Mouse (Mus musculus) stomach, embryonic 14.5 days (tissue): Measurements from ENCODE around the gene Olfr867. TPM values are rescaled to one million over a fixed set of nuclear protein-coding genes. Genes with fewer than 3 reads are reported as not detected.

Experiments
- ATAC-seq: fragments of 200-750 bp; cut with Nextera tagmentation; 2 replicates; pipeline ENCODE4 v1.8.0; 2017; ENCODE audit warnings: low read depth, moderate TSS enrichment; ENCODE audit not compliant: insufficient number of reproducible peaks, insufficient read depth, low FRiP score
- H3K27ac ChIP-seq: fragments of 300-500 bp; sonication (generic); 2 replicates; pipeline ENCODE4 v1.5.1; 2014; ENCODE audit warnings: mild to moderate bottlenecking, low read length, moderate library complexity, mixed read lengths
- H3K27me3 ChIP-seq: fragments of 300-500 bp; sonication (generic); 2 replicates; pipeline ENCODE4 v1.6.1; 2014; ENCODE audit warnings: low read length, control low read depth, mixed read lengths; ENCODE audit not compliant: control insufficient read depth, insufficient read depth
- H3K36me3 ChIP-seq: fragments of 300-500 bp; sonication (generic); 2 replicates; pipeline ENCODE4 v1.6.1; 2014; ENCODE audit warnings: mild to moderate bottlenecking, control low read depth, low read length, moderate library complexity, mixed read lengths; ENCODE audit not compliant: control insufficient read depth, insufficient read depth
- H3K4me1 ChIP-seq: fragments of 300-500 bp; sonication (generic); 2 replicates; pipeline ENCODE4 v1.6.1; 2014; ENCODE audit warnings: low read length, control low read depth, mixed read lengths; ENCODE audit not compliant: control insufficient read depth, insufficient read depth
- H3K4me2 ChIP-seq: fragments of 300-500 bp; sonication (generic); replicated peaks from 2 replicates; pipeline ENCODE4 v1.6.1; 2014; ENCODE audit warnings: low read depth, low read length, control low read depth
- H3K4me3 ChIP-seq: fragments of 300-500 bp; sonication (generic); 2 replicates; pipeline ENCODE4 v1.5.1; 2014; ENCODE audit warnings: low read depth, low read length, control low read depth
- H3K9ac ChIP-seq: fragments of 300-500 bp; sonication (generic); replicated peaks from 2 replicates; pipeline ENCODE4 v1.6.1; 2014; ENCODE audit warnings: low read depth, mild to moderate bottlenecking, control low read depth, low read length, moderate library complexity, mixed read lengths
- H3K9me3 ChIP-seq: fragments of 300-500 bp; sonication (generic); 2 replicates; pipeline ENCODE4 v1.6.1; 2016; ENCODE audit warnings: low read depth, low read length, control low read depth; ENCODE audit not compliant: control insufficient read depth
- WGBS: fragments of 180-500 bp; shearing (Covaris S2); extraction: QIAGEN DNeasy Blood & Tissue Kit; methylation state at CpG from one replicate; pipeline ENCODE4 v1.1.7; 2014; 5-methylcytosine and 5-hydroxymethylcytosine counted together
- polyA plus RNA-seq: library from polyadenylated mRNA; unstranded; fragments of >200 nt; fragmentation: Nextera tagmentation; extraction: Ambion mirVana; gene quantifications from 2 replicates; pipeline ENCODE4 v1.2.1, GENCODE M21; 2014

Olfr867 gene
- not detected in 2 replicates for polyA plus RNA-seq

- no peaks in the 10 kb centered on the region for H3K9me3 ChIP-seq
- no peaks in the 10 kb centered on the region for H3K36me3 ChIP-seq
- H3K27ac ChIP-seq, result no peak within 1 kb of the TSS
- no peak for ATAC-seq
- no peaks in the 10 kb centered on the region for H3K4me1 ChIP-seq
- no peak within 1 kb of the TSS for H3K9ac ChIP-seq
- 70% methylated on average over 1 of the region's 1 CpGs for WGBS
- H3K4me2 ChIP-seq, result no peak within 1 kb of the TSS
- no peak within 1 kb of the TSS for H3K4me3 ChIP-seq
- no peaks in the 10 kb centered on the region for H3K27me3 ChIP-seq
These were observed at the start of gene Olfr867 for GRCm38 (mm10) chr9:20057462-20057861. TSS of gene Olfr867 (minus strand) at chr9:20057562.

GRCm38 (mm10) chr9:20098326-20098725, 41.0 kb upstream of the Olfr867 start, which contains the start of gene Olfr868:
TSS of gene Olfr868 (plus strand) at chr9:20098626.
- Histone ChIP-seq H3K4me3 (no peak within 1 kb of the TSS), H3K4me1 (no peaks in the 10 kb centered on the region), H3K27me3 (no peaks in the 10 kb centered on the region), H3K4me2 (no peak within 1 kb of the TSS), H3K36me3 (no peaks in the 10 kb centered on the region), H3K27ac (no peak within 1 kb of the TSS), H3K9me3 (0 out of 2 replicates have a peak, but pooled peaks cover 5% of the 10 kb centered on the region), H3K9ac (no peak within 1 kb of the TSS)
- ATAC-seq, result no peak
- WGBS, result 40% methylated on average over 2 of the region's 2 CpGs

GRCm38 (mm10) chr9:20073523-20074177, 16.3 kb upstream of the Olfr867 start:
- Histone ChIP-seq H3K4me2 (no peak overlapping the region), H3K27ac (no peak overlapping the region), H3K9me3 (no peaks in the 10 kb centered on the region; the same call in 1 of the 2 replicates), H3K9ac (no peak overlapping the region), H3K4me3 (no peak overlapping the region), H3K27me3 (no peaks in the 10 kb centered on the region), H3K36me3 (no peaks in the 10 kb centered on the region), H3K4me1 (no peaks in the 10 kb centered on the region)
- ATAC-seq, result no peak
- WGBS, result 64% methylated on average over 7 of the region's 7 CpGs

GRCm38 (mm10) chr9:20071291-20071690, 13.9 kb upstream of the Olfr867 start:
- H3K9me3 ChIP-seq, result no peaks in the 10 kb centered on the region
- H3K4me3 ChIP-seq, result no peak overlapping the region
- ATAC-seq, result no peak

GRCm38 (mm10) chr9:20070236-20070635, 12.9 kb upstream of the Olfr867 start:
- Histone ChIP-seq H3K9ac (no peak overlapping the region), H3K4me1 (no peaks in the 10 kb centered on the region), H3K27ac (no peak overlapping the region), H3K4me2 (no peak overlapping the region), H3K4me3 (no peak overlapping the region), H3K36me3 (no peaks in the 10 kb centered on the region), H3K27me3 (no peaks in the 10 kb centered on the region), H3K9me3 (no peaks in the 10 kb centered on the region)
- ATAC-seq, result no peak
- 75% methylated on average over 3 of the region's 3 CpGs for WGBS

More at GRCm38 (mm10) chr9:20071291-20071690, 13.9 kb upstream of the Olfr867 start:
- Histone ChIP-seq H3K9ac (no peak overlapping the region), H3K27ac (no peak overlapping the region), H3K36me3 (no peaks in the 10 kb centered on the region), H3K4me2 (no peak overlapping the region), H3K4me1 (no peaks in the 10 kb centered on the region), H3K27me3 (no peaks in the 10 kb centered on the region)
- WGBS, result 90% methylated on average over 1 of the region's 1 CpGs

GRCm38 (mm10) chr9:20047964-20048363, 9.4 kb downstream of the Olfr867 start:
- H3K36me3 ChIP-seq, result no peaks in the 10 kb centered on the region
- no peaks in the 10 kb centered on the region for H3K27me3 ChIP-seq
- H3K27ac ChIP-seq, result no peak overlapping the region
- no peak overlapping the region for H3K9ac ChIP-seq
- ATAC-seq, result no peak
- no peaks in the 10 kb centered on the region for H3K4me1 ChIP-seq
- H3K9me3 ChIP-seq, result no peaks in the 10 kb centered on the region
- H3K4me2 ChIP-seq, result no peak overlapping the region
- 68% methylated on average over 3 of the region's 3 CpGs for WGBS
- no peak overlapping the region for H3K4me3 ChIP-seq

GRCm38 (mm10) chr9:20027935-20028334, 29.4 kb downstream of the Olfr867 start, which contains the start of gene Olfr866:
TSS of gene Olfr866 (minus strand) at chr9:20028035.
- 77% methylated on average over 2 of the region's 2 CpGs for WGBS
- no peak for ATAC-seq
- H3K4me3 ChIP-seq, result no peak within 1 kb of the TSS

More at GRCm38 (mm10) chr9:20027935-20028334, 29.4 kb downstream of the Olfr867 start, which contains the start of gene Olfr866:
- no peaks in the 10 kb centered on the region; the same call in 1 of the 2 replicates for H3K9me3 ChIP-seq
- no peaks in the 10 kb centered on the region for H3K27me3 ChIP-seq
- H3K27ac ChIP-seq, result no peak within 1 kb of the TSS
- no peak within 1 kb of the TSS for H3K4me2 ChIP-seq
- H3K9ac ChIP-seq, result no peak within 1 kb of the TSS
- H3K36me3 ChIP-seq, result no peaks in the 10 kb centered on the region
- H3K4me1 ChIP-seq, result no peaks in the 10 kb centered on the region
